Mouse (Mus musculus) small intestine, adult 2 months (tissue): ENCODE measurements around the gene Crlf2.

Source experiments
- CTCF ChIP-seq: fragments of 200-500 bp; IDR thresholded peaks from 2 replicates; pipeline ENCODE4 v1.5.1; 2012; ENCODE audit warnings: low read depth, mild to moderate bottlenecking, control low read depth, inconsistent platforms, low read length, moderate library complexity, mixed read lengths; ENCODE audit not compliant: insufficient replicate concordance, insufficient read length; ENCODE audit errors: extremely low read depth
- POLR2A ChIP-seq: fragments of 200-500 bp; IDR thresholded peaks from 2 replicates; pipeline ENCODE4 v1.6.1; 2012; ENCODE audit warnings: low read depth, mild to moderate bottlenecking, control low read depth, inconsistent platforms, low read length, moderate library complexity

GRCm38 (mm10) chr5:109557321-109558122 lies 1.3 kb downstream of the Crlf2 start:
- TF ChIP-seq CTCF (no peak), POLR2A (no peak)
